Mouse (Mus musculus) spleen, postnatal 36 days (tissue): Measurements from ENCODE around the gene Art2b.
A peak's percentile ranks its signal among the peaks of the same experiment; 100 is the strongest.
"Not testable (repeated sequence)": the region's sequence is repeated elsewhere in the genome, so short reads cannot be mapped to it uniquely, and the experiment has no call there.

ENCODE experiments used
- DNase-seq, 2 experiments: peaks; one replicate each; pipeline ENCODE4 v3.0.0; 2022; ENCODE audit warnings: low spot score in 2 of 2, mixed read lengths in 1 of 2

Gene Art2b

DNA sequence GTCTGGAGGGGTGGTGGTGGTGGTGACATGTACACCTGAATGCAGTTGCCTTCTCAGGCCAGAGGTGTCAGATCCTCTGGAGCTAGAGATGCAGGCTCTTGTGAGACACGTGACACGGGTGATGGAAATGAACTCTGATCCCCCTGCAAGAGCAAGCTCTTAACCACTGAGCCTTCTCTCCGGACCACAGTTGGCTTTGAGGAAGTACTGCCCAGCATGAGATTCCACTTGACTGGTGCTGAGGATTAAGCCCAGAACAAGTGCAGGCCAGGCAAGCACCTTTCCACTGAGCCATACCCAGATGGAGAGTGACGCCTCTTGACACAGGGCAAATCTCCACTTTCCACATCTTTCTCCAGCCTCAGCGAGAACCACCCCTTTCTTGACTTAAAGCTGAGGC is 26.0 kb downstream of the Art2b start:
- not testable (repeated sequence) for DNase-seq

DNA sequence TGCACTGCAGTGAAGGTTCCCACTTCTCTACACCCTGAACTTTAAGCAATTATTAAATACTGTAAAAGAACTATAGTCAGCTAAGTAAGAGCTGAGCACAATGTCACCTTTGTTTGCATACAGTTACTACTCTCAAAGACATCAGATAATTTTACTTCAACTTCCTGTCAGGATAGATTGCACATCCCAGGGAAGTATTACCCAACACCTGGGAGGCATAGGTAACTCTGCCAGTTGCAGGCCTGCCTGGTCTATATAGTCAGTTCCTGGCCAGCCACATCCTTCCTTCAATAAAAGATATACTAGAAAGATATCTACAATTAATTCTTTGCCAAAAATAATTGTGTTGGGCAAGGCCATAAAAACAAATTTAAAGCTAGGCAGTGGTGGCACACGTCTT is 28.0 kb downstream of the Art2b start:
- DNase-seq = no peak

DNA sequence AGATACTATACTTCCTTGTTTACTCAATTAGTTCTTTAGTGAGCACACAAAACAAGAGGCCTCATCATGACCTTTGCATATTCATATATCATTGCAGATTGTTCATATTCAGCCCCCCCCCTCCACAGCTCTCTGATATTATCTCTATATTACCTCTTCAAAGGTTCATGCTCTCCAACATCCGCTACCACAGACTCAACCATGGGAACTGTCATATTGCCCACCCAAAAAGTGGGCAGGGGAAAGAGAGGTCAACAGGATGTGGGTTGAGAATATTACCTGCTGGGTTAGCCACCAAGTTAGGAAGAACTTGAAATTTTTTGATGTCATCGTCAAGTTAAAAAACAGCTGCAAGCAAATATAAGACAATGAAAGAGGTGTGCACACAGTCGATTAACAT is 29.9 kb downstream of the Art2b start:
- not testable (repeated sequence) for DNase-seq

DNA sequence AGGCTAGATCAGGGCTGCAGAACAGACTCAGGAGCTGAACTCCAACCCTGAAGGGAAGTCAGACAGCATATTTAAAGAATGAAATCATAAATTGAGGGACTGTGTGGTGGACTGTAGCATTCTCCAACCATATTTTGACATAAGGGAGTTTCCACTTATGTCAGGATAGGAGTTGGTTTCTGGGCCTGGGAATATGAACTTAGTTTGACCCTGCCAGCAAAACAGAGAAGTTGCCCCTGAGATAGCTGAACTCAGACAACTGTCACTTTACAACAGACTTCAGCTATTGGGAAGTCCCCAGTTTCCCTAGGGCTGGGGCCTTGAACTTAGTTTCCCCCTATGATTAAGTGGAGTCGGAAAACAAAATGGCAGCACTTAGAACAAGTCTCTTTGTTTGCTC is 33.9 kb downstream of the Art2b start:
- DNase-seq = peak in 1 of 2 experiments; percentile 23

DNA sequence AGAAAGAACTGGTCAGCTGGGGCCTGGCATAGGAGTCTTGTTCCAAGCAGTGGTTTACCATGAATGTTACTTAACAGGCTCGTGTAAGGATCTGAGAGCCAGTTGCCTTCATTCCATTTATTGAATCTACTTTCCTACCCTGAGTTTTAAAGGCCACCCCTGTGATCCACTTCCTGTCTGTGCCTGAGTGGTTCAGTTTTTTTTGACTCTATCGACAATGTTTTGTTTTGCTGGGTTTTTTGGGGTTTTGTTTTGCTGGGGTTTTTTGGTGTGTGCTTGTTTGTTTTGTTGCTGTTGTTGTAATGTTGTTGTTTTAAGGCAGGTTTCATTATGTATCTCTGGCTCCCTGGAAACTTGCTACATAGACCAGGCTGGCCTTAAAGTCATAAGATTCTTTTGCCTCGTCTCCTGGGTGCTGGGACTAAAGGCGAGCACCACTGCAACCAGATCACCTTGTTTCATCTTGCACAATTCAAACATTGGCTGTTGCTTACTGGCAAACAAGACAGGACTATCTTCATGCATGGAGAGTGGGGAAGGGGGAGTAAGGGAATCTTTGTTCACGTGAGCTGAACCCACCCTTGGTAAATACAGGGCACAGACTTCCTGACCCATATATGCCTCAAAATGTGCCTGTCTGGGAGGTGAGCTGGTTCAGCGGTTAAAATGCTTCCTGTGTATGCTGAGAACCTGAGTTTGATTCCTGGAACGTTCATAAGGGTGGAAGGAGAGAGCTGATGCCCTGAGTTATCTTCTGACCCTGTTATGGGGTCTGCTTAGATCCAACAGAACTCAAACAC is 34.5 kb downstream of the Art2b start:
- no peak for DNase-seq

DNA sequence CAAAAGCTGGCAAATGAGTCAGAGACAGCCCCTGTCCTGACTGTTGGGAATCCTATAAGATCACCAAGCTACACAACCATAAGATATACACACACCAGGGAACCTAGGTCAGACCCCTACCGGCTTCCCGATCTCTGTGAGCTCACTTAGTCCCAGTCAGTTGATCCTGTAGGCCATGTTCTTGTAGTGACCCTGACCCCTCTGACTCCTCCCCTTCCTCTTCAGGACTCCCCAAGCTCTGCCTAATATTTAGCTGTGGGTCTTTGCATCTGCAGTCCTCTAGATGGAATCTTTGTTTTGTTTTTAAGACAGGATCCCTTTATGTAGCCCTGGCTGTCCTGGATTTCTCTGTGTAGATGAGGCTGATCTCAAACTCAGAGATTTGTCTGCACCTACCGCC is 36.1 kb downstream of the Art2b start:
- DNase-seq = no peak

- DNase-seq = no peak
These were observed 37.7 kb downstream of the Art2b start for GRCm38 (mm10) chr7:101547651-101548050.

DNA sequence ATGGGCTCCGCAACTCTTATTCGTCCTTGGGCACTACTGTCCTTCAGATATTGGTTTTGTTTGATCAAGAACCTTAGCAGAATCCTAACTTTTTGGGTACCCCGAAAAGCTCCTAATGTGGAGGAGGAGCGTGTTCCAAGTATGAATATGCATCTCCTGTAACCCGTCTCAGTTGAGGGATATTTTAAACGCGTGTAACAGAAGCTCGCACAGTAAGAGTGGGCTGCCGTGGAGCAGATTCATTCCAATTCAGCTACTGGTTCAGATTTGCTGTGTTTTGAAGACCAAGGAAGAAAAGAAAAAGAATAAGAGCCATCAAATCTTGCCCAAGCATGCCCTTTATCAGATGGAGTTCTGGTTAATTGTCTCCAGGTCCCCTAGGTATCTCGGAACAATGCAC is 43.7 kb downstream of the Art2b start:
- no peak for DNase-seq

GRCm38 (mm10) chr7:101541132-101541531 is 44.3 kb downstream of the Art2b start:
- peak; percentile 55 to 58 for DNase-seq

DNA sequence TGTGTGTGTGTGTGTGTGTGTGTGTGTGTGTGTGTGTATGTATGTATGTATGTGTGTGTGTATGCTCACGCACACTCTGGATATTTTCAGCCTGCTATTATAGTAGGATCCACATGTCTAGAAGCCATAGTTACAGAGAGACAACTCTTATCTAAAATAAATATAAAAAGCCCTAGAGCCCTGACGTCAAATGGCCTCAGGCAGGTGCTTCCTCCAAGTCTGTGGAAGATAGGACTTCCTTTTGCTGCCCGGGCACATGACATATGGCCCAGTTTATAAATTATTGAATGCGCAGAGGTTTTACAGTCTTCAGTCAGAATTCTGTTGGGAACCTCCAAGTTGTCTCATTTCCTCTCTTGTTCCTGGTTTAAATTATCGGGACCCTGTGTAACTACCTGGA is 44.7 kb downstream of the Art2b start:
- DNase-seq = no peak

- no peak for DNase-seq
These were observed 45.6 kb downstream of the Art2b start for GRCm38 (mm10) chr7:101539774-101540173.

DNA sequence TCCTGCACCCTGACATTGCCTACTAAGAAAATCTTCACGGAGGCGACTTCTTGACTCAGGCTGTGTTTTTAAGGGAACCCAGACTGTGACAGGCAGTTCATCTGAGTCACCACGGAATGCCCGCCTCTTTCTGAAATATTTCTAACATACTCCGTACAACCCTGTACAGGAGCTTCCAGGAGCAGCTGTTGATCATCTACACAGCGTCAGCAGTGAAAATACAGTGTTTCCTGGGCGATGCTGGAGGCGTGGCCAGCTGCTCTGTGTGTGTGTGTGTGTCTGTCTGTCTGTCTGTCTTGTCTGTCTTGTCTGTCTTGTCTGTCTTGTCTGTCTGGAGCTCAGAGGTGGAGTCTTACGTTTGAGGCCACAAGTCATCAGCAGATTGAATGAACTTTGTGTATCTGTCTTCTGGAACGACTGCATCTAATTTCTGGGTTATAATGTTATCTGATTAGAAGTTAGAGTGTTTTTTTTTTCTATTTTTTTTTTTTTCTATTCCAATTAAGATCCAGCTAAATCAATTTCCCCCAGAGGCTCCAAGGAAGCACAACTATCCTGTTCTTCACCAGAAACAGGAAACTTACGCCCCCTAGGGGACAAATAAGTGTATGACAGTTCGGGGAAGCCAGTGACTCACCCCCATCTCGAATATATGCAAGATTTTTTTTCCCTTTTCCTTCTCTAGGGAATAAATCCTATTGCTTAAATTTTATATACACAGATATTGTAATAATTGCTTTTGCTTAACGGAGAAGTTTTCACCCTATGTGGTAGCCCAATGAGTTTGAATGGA is 47.1 kb downstream of the Art2b start:
- peak in 1 of 2 experiments; percentile 36 for DNase-seq

GRCm38 (mm10) chr7:101537541-101537940 is 47.9 kb downstream of the Art2b start:
- no peak for DNase-seq

- DNase-seq = no peak
These were observed 49.9 kb downstream of the Art2b start for GRCm38 (mm10) chr7:101535517-101535916.

DNA sequence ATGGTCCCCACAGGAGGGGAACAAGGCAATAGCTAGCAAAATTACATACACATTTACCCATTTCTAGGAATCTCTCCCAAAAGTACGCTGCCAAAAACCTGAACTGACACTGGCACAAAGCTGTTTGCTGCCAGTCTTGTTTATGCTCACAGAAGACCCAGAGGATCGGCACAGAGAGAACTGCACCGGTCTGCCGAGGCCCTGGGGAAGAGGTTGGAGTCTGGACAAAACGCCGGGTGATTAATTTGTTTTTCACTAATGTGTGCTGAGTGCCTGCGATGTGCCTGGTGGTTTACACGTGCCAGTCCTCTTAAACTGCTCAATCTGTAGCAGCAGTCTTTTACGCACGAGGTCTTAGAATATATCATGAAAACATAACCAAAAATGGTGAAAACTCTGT is 50.3 kb downstream of the Art2b start:
- DNase-seq = no peak

GRCm38 (mm10) chr7:101534428-101534827 is 51.0 kb downstream of the Art2b start:
- DNase-seq = no peak
